Mouse (Mus musculus) liver, adult 2 months (tissue): ENCODE results near the gene Jup.

Source experiments
- CTCF ChIP-seq: fragments of 200-500 bp; IDR thresholded peaks from 2 replicates; pipeline ENCODE4 v1.5.1; 2011; ENCODE audit warnings: low read depth, low read length, control low read depth
- POLR2A ChIP-seq: fragments of 200-500 bp; IDR thresholded peaks from 2 replicates; pipeline ENCODE4 v1.6.1; 2011; ENCODE audit warnings: low read length, control low read depth; ENCODE audit not compliant: insufficient read depth; ENCODE audit errors: extremely low read depth

- TF ChIP-seq CTCF (no peak), POLR2A (no peak)
Observed at GRCm38 (mm10) chr11:100399727-100400538, 2.4 kb upstream of the Jup start.
